Mouse (Mus musculus) fat pad, adult 2 months (tissue): ENCODE results near the gene Cmya5.
"Not testable (repeated sequence)": the region's sequence is repeated elsewhere in the genome, so short reads cannot be mapped to it uniquely, and the experiment has no call there.

ENCODE experiments used
- DNase-seq: peaks from one replicate; pipeline ENCODE4 v3.0.0-alpha.2; 2011; ENCODE audit warnings: low read depth, low spot score; ENCODE audit errors: extremely low read depth

The Cmya5 gene

DNA sequence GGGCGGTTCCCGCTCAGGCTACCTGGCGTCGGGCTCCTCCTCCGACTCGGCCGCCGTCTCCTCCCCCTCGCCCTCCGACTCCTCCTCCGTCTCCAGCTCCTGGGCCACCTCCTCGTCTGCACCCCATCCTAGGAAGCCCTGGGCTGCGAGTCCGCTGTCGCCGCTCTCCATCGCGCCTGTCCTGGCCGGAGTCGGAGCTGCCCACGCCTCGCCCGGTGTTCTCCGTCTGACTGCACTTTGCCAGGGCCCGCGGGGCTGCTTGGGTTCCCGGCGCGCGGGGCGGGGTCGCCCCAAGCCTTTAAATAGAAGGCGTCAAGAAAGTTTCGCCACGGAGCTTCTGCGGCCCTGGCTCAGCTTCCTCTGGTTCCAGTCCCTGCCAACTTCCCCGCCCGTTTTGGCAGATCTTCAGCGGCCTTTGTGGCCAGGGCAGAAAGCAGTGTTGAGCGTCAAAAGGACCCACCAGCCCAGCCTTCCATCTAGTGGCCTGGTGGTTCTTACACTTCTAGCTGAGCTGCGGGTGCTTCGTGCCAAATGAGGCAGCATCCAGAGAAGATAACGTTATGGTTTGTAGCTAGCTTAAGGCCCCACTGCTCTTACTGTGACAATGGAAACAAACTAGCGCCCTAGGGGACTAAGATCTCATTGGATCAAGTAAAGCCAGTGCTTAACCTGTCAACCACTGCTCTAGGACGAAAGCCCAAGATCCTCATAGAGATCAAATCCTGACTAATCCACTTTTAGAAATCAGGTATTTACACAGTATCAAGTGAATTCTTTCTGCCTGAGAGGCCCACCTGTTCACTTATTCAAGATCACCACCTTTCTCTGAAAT is at the start of gene Cmya5:
TSS of gene Cmya5 (minus strand) at position 389 of the 832 bp plus-strand sequence.
- peak; percentile 63 for DNase-seq

DNA sequence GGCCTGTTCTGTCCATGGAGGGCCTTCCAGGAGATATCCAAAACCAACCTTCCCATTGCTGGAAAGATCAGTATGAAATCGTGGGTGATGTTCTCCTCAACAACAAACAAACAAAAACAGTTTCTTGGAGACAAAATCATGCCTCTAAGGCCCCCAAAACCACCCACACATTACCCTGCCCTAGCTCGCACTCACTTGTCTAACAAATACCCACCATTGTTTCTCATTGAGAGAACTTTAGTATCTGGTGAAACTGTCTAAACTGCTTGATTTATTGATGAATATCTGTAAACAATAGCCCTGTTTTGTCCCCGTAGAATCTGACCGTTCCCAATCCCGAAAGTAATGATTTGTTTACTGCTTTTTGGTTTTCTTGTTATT is 48.1 kb upstream of the Cmya5 start:
- DNase-seq = no peak

- peak; percentile 58 for DNase-seq
Observed at GRCm38 (mm10) chr13:93191831-93192645, 47.5 kb upstream of the Cmya5 start, which contains the start of gene Tent2. TSS of gene Tent2 (minus strand) at chr13:93192385.

DNA sequence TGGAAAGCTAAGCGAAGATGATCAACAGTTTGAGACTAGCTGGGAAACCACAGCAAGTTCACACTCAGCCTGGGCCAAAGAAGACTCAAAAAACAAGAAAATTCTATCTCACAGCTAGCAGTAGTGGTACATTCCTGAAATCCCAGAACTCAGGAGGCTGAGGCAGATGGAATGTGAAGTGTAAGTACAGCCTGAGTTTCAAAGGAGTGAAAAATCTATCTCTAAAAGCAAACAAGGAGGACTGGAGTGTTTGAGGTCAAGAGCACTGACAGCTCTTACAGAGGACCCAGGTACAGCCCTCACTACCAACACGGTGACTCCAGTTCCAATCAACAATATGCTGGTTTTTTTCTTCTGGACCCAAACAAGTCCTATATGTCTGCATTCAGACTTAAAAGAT is 44.9 kb upstream of the Cmya5 start:
- no peak for DNase-seq

- DNase-seq = no peak
Observed at GRCm38 (mm10) chr13:93188738-93189137, 44.2 kb upstream of the Cmya5 start.

GRCm38 (mm10) chr13:93187792-93188191 is 43.3 kb upstream of the Cmya5 start:
- not testable (repeated sequence) for DNase-seq

DNA sequence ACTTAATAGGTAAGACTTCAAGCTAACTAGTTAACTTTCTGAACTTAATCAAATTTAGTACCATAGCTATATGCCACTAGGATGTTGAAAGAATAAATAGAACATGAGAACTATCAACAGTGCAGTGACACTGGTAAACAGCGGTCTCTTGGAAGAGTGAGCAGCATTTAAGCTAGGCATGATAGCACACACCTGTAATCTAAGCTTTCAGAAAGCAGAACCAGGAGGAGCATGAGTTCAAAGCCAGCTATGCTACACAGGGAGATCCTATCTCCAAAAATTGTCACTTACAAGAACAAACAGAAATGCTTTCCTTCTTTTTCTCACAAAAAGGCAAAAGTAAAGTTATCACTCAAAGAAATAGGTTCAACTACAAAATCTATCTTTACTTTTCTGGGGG is 35.8 kb upstream of the Cmya5 start:
- DNase-seq = no peak

DNA sequence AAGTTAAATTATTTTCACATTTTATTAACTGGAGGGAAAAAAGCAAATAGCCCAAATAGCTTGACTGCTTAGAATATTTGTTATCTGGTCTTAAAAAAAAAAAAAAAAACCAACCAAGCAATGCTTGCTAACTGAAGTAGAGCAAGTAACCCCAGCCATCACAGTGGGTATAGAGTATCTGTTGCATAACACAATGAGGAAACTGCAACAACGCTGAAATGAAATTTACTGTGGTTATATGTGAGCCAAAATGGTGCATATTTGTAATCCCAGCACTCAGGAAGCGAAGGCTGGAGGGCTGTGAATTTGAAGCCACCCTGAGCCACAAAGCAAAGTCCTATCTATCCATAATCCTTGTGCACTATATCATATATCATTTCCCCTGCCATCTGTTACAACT is 35.0 kb upstream of the Cmya5 start:
- no peak for DNase-seq

DNA sequence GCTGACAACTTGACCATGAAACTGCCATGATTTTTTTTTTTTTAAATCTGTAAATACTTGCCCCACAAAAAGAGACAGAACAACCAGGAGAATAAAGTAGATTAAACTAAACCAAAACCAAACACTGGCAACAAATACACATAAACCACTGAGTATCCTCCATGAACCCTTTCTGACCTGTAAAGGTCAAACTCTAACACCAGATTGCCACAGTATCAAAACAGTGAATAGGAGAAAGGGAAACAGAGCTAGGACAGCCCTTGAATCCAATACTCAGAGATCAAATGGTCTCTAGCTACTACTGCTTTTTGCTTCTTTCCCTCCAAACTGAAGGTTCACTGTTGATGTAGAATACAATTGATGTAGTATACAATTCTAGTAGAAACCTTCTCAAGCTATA is 33.0 kb upstream of the Cmya5 start:
- no peak for DNase-seq

DNA sequence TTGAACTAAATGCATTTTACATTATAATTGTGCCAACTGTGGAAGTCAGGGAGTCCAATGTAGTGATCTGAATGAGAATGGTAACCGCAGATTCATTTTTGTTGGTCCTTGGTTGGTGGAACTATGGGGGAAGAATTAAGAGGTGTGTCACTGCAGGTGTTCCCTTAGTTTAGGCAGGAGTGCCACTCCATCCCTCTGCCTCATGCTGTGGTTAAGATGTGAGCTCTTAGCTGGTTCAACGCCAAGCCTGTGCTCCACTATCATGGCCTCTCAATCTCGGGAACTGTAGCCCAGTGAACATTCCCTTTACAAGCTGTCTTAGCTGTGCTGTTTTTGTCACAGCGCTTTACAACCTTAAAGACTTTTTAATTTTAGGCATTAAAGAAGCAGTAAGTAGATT is 18.8 kb upstream of the Cmya5 start:
- no peak for DNase-seq

- no peak for DNase-seq
Observed at GRCm38 (mm10) chr13:93162456-93162855, 17.9 kb upstream of the Cmya5 start.

DNA sequence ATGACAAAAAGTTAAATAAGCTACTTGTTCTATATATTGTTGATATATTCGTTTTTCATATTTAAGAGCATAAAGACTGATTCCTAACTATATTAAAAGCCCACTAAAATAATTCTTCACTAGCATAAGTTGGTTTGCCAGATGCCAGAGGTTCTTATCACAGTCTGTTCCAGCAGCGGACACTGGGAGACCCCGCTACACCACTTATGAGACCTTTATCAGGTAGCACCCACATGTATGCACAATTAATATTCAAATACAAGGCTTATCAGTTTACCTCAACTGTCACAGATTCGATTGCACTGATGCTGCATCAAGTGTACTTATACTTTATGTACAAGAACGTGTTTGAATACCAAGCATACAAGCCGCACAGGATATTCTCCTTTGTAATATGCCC is 13.7 kb upstream of the Cmya5 start:
- DNase-seq = no peak

DNA sequence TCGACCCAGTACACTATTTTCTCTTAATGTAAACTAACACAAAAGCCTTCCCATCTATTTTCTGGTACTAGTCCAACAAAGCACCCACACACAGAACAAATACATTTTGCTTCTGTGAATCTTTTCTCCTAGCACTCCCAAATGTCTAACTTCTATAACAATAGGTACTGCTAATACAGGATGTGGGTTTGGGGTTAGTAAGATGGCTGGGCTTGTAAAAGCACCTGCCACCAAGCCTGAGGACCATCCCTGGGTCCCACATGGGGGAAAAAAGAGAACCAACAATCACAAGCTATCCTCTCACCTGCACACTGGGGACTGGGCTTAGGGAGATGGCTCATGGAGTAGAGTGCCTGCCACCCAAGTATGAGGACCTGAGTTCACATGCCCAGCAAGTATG is 8.8 kb upstream of the Cmya5 start:
- no peak for DNase-seq

DNA sequence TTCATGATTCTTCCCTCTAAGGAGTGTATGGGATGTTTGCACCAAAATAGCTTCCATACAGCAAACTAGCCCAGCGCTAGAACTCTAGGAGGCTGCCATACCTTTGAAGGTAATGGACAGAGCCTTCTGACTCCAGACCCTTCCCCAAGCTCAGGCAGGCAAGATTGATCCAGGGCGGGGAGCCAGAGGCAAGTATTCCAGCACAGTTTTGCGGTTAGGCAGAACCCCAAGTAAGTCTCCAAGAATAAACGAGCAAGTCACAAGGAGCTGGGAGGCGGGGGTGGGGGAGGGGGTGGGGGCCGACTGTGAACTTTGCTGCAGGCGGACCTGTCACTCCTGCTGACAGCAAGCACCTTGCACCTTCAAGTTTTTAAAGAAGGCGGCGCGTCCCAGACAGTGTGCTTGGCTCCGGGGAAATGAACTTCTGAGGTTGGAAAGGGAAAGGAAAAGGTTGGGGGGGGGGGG is 673 bp downstream of the Cmya5 start:
- no peak for DNase-seq

GRCm38 (mm10) chr13:93141184-93141583 is 3.3 kb downstream of the Cmya5 start:
- DNase-seq = no peak

DNA sequence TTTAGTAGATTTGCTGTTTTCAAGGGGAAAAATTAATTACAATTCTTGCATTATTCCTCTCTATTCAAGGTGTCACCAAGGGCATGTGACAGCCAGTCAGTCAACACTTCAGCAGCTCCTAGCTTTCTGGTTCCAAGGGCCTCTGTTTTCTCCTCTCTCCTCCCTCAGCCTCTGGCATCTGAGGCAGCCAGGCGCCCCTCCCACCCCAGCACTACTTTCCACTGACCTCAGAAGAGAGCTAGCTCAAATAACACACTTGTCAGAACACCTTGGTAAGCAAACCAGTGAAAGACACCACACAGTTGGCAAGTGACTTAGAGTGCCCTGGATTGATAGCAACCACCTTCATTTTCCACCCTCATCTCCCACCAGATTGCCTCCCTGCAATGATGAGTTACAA is 6.5 kb downstream of the Cmya5 start:
- no peak for DNase-seq

- no peak for DNase-seq
Observed at GRCm38 (mm10) chr13:93137098-93137497, 7.4 kb downstream of the Cmya5 start.

DNA sequence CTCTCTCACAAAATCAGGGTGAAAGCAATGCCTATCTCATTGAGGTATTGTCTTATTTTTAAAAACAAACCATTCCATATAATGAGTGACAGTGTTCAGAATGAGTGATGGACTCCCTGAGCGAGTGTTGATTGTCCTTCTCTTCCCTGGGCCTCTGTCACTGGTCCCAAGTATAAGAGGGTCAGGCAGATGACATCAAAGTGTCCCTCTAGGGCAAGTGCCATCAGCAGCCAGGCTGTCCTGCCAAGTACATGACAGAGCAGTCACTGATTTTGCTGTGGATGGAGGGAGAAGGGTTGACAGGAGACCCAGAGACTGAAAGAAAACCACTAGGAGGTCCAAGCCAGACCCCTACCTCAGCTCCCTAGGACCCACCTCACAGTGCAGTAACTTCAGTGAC is 8.3 kb downstream of the Cmya5 start:
- DNase-seq = no peak

GRCm38 (mm10) chr13:93135501-93135900 is 9.0 kb downstream of the Cmya5 start:
- DNase-seq = no peak

DNA sequence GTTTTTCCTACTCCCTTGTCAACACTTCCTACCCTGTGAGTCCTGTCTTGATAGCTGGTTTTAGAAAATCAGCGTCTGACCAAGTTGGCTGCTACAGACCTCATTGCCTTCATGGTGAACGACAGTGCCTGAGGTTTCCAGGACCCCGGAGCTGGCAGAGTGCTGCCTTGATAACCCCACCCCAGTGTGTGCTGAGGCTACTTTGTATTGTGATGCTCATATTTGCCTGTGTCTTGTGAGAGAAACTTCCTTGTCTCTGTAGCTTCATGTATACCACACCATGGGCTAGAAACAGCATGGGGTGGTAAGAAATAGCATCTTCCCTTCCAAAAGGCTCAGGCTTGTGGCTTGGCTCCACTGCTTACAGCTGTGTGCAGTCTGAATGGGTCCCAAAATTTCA is 13.8 kb downstream of the Cmya5 start:
- DNase-seq = no peak

- DNase-seq = no peak
Observed at GRCm38 (mm10) chr13:93128961-93129360, 15.6 kb downstream of the Cmya5 start.
